Mouse (Mus musculus) NIH3T3 (cell line): ENCODE measurements around the gene Prdm16.
A peak's percentile ranks its signal among the peaks of the same experiment; 100 is the strongest.

Experiments
- DNase-seq: peaks from one replicate; pipeline ENCODE4 v3.0.0-alpha.2; 2012; ENCODE audit warnings: low read depth

Gene Prdm16

GRCm38 (mm10) chr4:154636721-154637311 lies at the start of gene Prdm16:
TSS of gene Prdm16 (minus strand) at chr4:154636873.
- DNase-seq: no peak

DNA sequence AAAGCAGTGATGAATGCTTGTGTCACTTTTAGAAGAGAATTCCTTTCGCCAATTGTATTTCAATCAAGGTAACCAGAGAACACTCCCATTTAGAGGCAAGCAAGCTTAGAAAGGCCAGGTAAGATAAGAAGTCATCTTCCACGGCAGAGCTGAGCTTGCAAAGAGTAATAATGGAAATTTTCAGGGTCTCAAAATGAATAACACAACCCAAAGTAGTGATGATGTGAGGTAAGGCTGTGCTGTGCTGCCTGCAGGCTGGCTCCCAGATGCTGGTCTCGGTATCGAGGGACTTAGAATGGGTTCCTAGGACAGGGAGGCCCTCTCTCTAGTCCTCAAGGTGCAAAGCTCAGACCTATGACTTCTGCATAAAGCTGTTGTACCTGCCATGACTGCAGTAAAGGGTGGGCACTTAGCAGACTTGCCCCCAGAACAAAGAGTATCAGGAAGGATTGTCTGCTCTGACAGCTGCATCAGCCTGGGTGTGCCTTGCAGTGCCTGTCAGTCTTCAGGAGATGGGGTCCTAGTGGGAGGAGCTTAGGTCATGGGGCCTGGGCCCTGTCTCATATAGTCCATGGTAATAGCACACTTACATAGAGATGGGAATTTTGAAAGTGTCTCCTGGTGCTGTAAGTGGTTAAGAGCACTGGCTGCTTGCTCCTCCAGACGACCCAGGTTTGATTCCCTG lies 46.5 kb upstream of the Prdm16 start:
- DNase-seq: no peak

- no peak for DNase-seq
Observed at GRCm38 (mm10) chr4:154682311-154682710, 45.6 kb upstream of the Prdm16 start.

- DNase-seq: no peak
Observed at GRCm38 (mm10) chr4:154675441-154676000, 38.8 kb upstream of the Prdm16 start.

DNA sequence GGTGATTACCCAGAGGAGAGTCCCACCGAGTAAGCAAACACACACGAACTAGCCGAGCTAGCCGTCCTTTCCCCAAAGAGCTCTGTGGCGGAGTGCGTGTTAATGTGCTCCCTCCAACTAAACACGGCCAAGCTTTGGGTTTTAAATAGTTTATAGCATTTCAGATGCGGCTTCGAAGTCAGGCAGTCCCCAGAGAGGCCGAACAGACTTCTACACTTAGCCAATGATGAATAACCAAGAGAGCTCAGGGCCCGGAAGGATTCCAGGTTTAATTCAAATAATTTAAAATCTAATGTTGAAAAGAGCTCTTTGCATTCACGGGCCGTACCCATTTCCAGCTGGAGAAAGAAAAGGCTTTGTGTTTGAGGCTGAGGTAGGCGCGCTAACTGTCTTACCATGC lies 38.3 kb upstream of the Prdm16 start:
- DNase-seq: no peak

GRCm38 (mm10) chr4:154674541-154674940 lies 37.9 kb upstream of the Prdm16 start:
- DNase-seq: peak; percentile 73

- no peak for DNase-seq
Observed at GRCm38 (mm10) chr4:154673986-154674385, 37.3 kb upstream of the Prdm16 start.

- no peak for DNase-seq
Observed at GRCm38 (mm10) chr4:154672027-154672426, 35.4 kb upstream of the Prdm16 start.

DNA sequence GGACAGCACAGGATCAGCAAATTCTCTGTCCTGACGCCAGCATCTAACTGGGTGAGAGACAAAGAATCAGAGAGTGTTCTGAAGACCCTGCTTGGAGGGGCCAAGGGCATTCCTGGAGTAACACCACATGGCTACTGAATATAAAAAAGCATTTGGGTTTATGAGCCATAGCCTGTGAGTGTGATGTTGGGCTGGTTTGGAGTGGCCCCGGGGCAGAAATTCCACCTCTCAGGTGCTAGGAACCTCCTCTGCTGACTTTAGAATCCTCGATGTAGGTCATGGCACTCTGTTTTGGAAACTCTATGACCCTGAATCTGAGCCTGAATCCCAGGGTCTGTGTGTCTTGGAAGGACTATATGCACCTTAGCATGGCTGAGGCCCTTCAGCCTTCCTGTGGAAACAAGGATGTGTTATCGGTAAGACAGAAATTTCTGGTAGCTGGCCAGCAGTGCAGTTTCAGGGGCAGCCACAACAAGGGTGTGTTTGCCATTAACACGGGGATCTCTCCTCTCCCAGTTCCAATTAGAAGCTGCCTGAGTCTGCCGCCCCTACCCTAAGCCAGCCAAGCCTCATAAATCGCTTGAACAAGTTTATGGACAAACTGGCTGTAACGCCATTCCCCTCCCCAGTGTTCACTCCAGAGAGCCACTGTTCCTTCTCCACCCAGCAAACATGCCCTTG lies 34.7 kb upstream of the Prdm16 start:
- DNase-seq: no peak

DNA sequence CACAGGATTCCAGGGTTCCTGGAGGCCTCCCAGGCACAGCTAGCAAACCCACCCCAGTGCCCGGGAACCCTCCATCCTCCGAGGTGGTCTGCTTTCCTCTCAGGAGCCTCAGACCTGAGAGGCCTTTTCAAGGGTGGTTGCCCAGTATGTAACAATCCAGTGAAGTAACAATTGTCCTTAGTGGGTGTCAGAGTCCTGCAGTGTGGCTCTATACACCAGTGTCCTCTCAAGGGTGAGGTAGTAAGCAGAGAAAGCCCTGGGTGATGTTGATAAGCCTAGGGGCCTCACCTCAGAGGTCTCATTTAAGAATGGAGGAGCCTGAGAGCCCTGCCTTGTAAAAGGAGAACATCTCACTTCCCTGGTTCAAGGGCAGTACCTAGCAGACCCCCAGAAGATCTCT lies 31.1 kb upstream of the Prdm16 start, which contains the start of gene Actrt2:
Actrt2 (minus strand) TSS at position 101 of the 400 bp plus-strand sequence.
- DNase-seq: no peak

DNA sequence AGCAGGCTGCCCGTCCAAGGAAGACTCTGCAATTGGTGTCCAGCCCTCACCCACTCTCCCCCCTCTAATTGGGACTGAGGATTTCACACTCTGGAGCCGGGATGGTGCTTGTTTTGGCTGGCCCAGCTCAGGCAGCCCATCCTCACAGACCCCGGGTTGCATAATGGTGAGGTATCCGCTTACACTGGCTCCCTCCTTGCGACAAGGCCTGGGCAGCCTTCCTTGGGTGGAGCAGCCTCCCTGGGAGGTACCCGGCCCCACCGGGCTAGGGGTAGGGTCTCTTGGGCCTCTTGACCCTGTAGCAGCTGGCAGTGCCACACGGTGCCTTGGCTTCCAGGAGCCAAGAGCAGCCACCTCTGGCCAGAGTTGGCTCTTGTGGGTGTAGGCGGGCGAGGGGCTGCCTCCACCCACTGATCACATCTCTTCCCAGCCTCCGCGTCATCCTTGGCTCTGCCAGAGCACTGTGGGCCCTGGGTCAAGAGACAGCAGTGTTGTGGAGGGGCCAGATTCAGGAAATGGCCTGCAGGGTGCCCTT lies 26.1 kb upstream of the Prdm16 start:
- DNase-seq: no peak

DNA sequence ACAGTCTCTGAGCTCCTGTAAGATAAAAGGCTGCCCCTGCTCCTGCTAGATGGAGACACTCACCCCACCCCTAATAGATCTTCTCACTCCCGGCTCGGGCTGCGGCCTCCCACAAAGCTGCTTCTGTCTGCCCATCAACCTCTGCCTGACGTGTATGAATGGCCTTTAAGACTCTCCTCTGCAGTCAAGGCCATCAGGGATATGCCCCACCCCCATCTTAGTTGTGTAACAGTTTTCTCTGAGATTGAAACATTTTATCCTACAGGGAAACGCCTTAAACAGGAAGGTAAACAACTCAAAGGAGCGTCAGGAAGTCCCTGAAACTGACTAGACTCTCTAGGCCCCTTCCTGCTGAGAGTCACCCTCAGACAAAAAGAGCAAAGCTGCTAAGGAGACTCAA lies 24.6 kb upstream of the Prdm16 start:
- peak; percentile 15 for DNase-seq

DNA sequence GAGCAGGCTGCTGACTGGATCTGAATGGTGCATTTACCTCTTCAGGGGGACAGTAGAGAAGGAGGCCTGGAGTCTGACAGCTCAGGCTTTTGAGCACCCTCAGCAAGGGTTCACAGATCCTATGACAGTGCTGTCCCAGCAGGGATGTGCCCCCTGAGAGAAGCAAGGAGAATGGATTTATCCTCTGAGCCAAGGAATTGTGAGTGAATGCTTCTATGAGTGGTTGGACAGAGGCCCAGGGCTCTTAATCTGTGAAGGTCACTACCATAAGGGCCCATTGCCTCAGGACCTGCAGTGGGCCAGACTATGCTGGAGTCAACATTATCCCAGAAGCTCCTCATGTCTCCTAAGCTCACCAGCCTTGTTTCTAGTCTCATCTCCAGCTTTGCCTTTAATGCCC lies 23.4 kb upstream of the Prdm16 start:
- no peak for DNase-seq

- DNase-seq: no peak
Observed at GRCm38 (mm10) chr4:154655134-154655910, 18.6 kb upstream of the Prdm16 start.

DNA sequence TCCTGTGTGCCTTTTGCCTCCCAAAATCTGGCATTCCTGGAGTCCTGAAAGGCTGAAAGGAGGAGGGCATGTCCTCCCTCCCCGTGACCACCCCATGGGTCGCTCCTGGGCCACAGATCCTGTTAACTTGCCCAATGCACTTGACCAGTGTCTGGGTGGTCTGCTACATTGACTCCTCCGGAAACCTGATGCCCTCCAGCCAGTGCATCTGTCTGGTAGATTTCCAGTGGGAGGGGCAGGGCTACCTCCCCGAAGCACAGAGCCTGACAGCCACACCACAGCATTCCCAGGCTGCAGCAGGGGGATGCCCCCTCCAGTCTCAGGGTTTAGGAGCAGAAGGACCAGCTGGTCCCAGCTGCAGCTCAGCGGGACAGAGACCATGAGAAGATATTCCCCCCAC lies 15.8 kb upstream of the Prdm16 start:
- DNase-seq: no peak

GRCm38 (mm10) chr4:154649083-154649747 lies 12.5 kb upstream of the Prdm16 start:
- peak; percentile 12 for DNase-seq

- no peak for DNase-seq
Observed at GRCm38 (mm10) chr4:154642496-154642895, 5.8 kb upstream of the Prdm16 start.

DNA sequence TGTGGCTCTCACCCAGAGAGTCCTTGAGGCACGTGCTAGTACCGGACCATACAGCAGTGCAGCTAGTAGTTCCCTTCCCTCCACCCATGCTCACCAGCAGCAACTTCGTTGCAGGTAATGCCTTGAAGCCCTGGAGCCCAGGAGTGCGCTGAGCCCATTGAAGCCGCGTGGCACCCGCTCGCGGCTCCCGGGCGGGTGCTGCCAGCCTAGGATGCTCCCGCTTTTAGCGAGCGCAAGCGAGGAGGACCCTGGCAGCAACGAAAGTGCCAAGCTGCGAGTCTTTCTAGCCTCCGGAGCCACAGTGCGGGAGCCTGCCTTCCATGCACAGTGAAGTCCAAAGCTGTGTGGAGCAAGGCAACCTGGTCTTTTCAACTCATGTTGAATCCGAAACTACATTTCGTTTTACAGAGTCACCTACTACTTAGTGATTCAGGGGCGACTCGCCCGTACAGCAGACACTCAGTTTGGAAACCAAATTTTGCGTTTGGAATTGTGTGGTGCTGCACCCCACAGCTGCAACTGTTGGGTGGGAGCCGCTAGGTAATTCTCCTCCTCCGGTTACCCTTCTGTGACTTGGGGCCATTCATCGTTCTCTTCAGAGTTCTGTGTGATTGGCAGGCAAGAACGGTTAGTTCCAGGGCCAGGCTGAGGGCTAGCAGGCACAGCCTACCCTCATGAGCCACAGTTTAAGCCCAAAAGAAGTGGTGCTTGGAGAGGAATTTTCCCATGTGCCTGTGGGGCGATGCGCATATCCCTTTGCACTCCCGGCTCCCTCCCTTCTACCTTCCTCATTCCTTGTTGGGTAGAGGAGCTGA lies 4.8 kb upstream of the Prdm16 start:
- DNase-seq: no peak

DNA sequence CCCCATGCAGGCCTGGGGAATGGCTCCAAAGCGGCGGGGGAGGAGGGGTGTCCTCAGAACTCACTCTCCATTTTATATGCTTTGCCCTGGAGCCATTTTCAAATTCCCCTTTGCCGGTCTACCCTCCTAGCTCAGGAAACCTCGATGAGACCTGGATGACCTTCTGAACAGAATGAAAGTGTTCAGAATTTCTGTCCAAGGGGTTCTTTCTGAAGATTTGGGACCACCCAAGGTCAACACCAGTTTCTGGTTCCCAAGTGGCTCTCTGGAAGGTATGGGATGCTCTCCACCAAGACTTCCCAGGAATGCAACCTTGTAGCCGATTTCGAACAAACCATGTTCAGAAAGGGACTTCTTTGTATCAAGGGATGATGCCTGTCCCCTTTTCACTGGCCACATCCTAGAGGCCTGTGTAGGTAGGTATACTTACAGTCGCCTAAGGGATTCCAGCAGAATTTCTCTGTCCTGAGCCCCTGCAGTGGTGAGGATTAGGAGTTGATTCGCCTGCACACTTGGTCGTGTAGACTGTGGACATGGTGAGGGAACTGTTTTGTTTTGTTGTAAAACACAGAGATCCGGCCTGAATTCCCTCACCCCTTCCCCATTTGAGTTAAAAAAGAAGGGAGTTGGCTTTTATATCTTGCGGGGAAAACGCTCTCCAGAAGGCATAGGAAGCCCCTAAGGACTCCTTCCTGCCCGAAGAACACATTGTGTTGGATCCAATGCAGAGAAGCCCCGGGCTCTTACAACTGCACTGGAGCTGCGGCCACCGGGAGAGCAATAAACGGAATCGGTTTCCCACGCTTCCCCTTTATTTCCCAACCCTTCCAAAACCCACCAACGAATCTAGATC lies 4.0 kb upstream of the Prdm16 start:
- no peak for DNase-seq
